In the genomic region with DNA sequence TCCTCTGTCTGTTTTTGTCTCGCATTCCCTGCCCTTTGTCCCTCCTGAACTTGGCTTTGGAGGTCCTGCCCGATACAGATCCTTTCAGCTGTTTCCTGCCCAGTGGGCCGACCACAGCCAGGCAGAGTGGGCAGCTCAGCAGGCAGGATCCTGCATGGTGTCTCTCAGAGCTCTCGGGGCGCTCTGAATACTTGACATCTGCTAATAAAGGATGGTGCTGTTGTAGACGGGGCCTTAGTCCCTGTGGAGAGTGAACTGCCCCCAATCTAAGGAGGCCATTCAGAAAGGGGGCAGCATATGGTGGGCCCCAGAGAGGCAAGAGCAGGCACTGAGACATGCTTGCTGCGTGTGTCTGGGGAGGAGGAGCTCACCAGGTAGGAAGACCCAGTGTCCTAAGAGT, we compare ENCODE assay signal across 11 mouse cellular contexts. TPM values are rescaled to one million over a fixed set of nuclear protein-coding genes. Genes with fewer than 3 reads are reported as not detected.
DNase-seq lines count a peak whose midpoint lies in the region; TF ChIP-seq lines count a peak whose summit lies in the region.
"Had no signal": no experiment of that assay in that cellular context is flagged by ENCODE, and none has a peak within 500 bp of the region (broad histone marks: within the 10 kb centered on the region; RNA-seq: fewer than 3 reads in every experiment).

No protein-coding gene starts in this region.

- H3K9me3 ChIP-seq in embryonic facial prominence, embryonic 10.5 days: 0 out of 2 replicates have a peak, but pooled peaks cover 2% of the 10 kb centered on the region
- H3K9me3 ChIP-seq in limb, embryonic 10.5 days (replicated peaks): no peaks in the 10 kb centered on the region

- peak overlapping the region; percentile 31; the same call in 1 of the 2 replicates for H3K27ac ChIP-seq in kidney, adult 2 months (ENCODE audit: insufficient read depth, low read depth, low read length)
- peak overlapping the region; percentile 1; the same call in 1 of the 2 replicates for H3K27ac ChIP-seq in brown adipose tissue, adult 24 weeks (replicated peaks; ENCODE audit: low read depth, low read length)
- H3K27ac ChIP-seq in embryonic facial prominence, embryonic 10.5 days (replicated peaks): peak overlapping the region; percentile 35
- peak overlapping the region; percentile 75 for H3K27ac ChIP-seq in limb, embryonic 10.5 days

- H3K36me3 ChIP-seq in kidney, adult 2 months (ENCODE audit: control insufficient read depth, insufficient read depth, low read length): no peaks in the 10 kb centered on the region
- peaks cover 7% of the 10 kb centered on the region; the same call in 1 of the 2 replicates for H3K36me3 ChIP-seq in embryonic facial prominence, embryonic 10.5 days (replicated peaks)
- peaks cover 3% of the 10 kb centered on the region; the same call in 1 of the 2 replicates for H3K36me3 ChIP-seq in limb, embryonic 10.5 days

- no peak for TF ChIP-seq CTCF in kidney, adult 2 months (conservative IDR thresholded peaks at IDR 0.05; ENCODE audit: insufficient read depth, insufficient read length, low read depth, low read length)

- 41% methylated on average over 7 of the region's 7 CpGs for WGBS in kidney, adult 2 months
- 26% methylated on average over 7 of the region's 7 CpGs for WGBS in embryonic facial prominence, embryonic 10.5 days
- WGBS in limb, embryonic 10.5 days: 46% methylated on average over 7 of the region's 7 CpGs

- DNase-seq in kidney, adult 2 months: no peak
- no peak for DNase-seq in kidney, postnatal 14 days
- DNase-seq in embryonic facial prominence, embryonic 10.5 days (ENCODE audit: low spot score): no peak
- DNase-seq in limb, embryonic 10.5 days (ENCODE audit: low spot score): no peak
- no peak for DNase-seq in right cerebral cortex, postnatal 10 days (ENCODE audit: low spot score in 2 of 2)
- no peak for DNase-seq in urinary bladder, adult 18-20 months (ENCODE audit: low spot score in 2 of 2)
- DNase-seq: adrenal gland, adult 2 months; cerebellum, adult 11 months; lung, postnatal 14 days had no signal

- no peaks in the 10 kb centered on the region for H3K27me3 ChIP-seq in kidney, adult 2 months (replicated peaks; ENCODE audit: control insufficient read depth, insufficient read depth, low read length)
- no peaks in the 10 kb centered on the region for H3K27me3 ChIP-seq in embryonic facial prominence, embryonic 10.5 days (replicated peaks; ENCODE audit: low read depth, poor library complexity, severe bottlenecking)
- H3K27me3 ChIP-seq in limb, embryonic 10.5 days (ENCODE audit: low read depth, poor library complexity, severe bottlenecking): no peaks in the 10 kb centered on the region

- no peak for TF ChIP-seq POLR2A in kidney, adult 2 months (IDR thresholded peaks at IDR 0.05; ENCODE audit: low read depth, low read length)

- H3K4me3 ChIP-seq in kidney, adult 2 months (ENCODE audit: insufficient read depth, low read depth, low read length): no peak overlapping the region
- no peak overlapping the region for H3K4me3 ChIP-seq in brown adipose tissue, adult 24 weeks (ENCODE audit: insufficient read depth, low read depth, low read length)
- H3K4me3 ChIP-seq in embryonic facial prominence, embryonic 10.5 days: no peak overlapping the region
- no peak overlapping the region for H3K4me3 ChIP-seq in limb, embryonic 10.5 days
- H3K4me3 ChIP-seq: erythroblast, embryonic 14.5 days had no signal

- peaks cover 23% of the 10 kb centered on the region for H3K4me1 ChIP-seq in kidney, adult 2 months (ENCODE audit: control insufficient read depth, insufficient read depth, low read length)
- peaks cover 20% of the 10 kb centered on the region for H3K4me1 ChIP-seq in brown adipose tissue, adult 24 weeks (ENCODE audit: control insufficient read depth, insufficient read depth, insufficient read length, low read length)
- H3K4me1 ChIP-seq in embryonic facial prominence, embryonic 10.5 days: peaks cover 50% of the 10 kb centered on the region
- H3K4me1 ChIP-seq in limb, embryonic 10.5 days: peaks cover 41% of the 10 kb centered on the region

RNA-seq across cellular contexts. Expression of gene Kcne1, which starts 53.6 kb away (rescaled TPM):
- 34.3 and 37.4 TPM in 2 replicates for polyA plus RNA-seq in kidney, adult 2 months (2012; rRNA removed)
- polyA plus RNA-seq in brown adipose tissue, adult 24 weeks (2012; ENCODE audit: insufficient read depth, insufficient read length, missing spikeins): not detected in 2 replicates
- polyA plus RNA-seq in embryonic facial prominence, embryonic 10.5 days (2016; fragmentation: Nextera tagmentation; extraction: Ambion mirVana): 0.29 and 1.1 TPM in 2 replicates
- 0.05 and 0.40 TPM in 2 replicates for polyA plus RNA-seq in limb, embryonic 10.5 days (2016; fragmentation: Nextera tagmentation; extraction: Ambion mirVana)
- polyA plus RNA-seq: adrenal gland, adult 2 months; erythroblast, embryonic 14.5 days had no signal

RNA-seq across cellular contexts. Expression of gene Rcan1, which starts 57.8 kb away (rescaled TPM):
- polyA plus RNA-seq in kidney, adult 2 months (2012; rRNA removed): 36.2 and 44.4 TPM in 2 replicates
- 22.2 and 44.4 TPM in 2 replicates for polyA plus RNA-seq in brown adipose tissue, adult 24 weeks (2012; ENCODE audit: insufficient read depth, insufficient read length, missing spikeins)
- 32.8 and 38.2 TPM in 2 replicates for polyA plus RNA-seq in embryonic facial prominence, embryonic 10.5 days (2016; fragmentation: Nextera tagmentation; extraction: Ambion mirVana)
- polyA plus RNA-seq in limb, embryonic 10.5 days (2016; fragmentation: Nextera tagmentation; extraction: Ambion mirVana): 26.1 and 28.0 TPM in 2 replicates

Comparison
In these comparisons a context has a peak if more than half of its experiments do, and no peak if none do; other contexts are left out.
1. H3K27ac ChIP-seq: peak in every context shown above with its lines; median percentile 75 in limb, embryonic 10.5 days; 35 in embryonic facial prominence, embryonic 10.5 days; 31 in kidney, adult 2 months; 1 in brown adipose tissue, adult 24 weeks.
2. RNA of gene Kcne1, which starts 53.6 kb away (polyA plus RNA-seq): 34.3 to 37.4 TPM in kidney, adult 2 months; 0.29 to 1.1 TPM in embryonic facial prominence, embryonic 10.5 days, 0.05 to 0.40 TPM in limb, embryonic 10.5 days and not detected in brown adipose tissue, adult 24 weeks; every median in the first group is over 10 times any median in the second.